Mouse (Mus musculus): ENCODE data around the gene Faf2. TPM values are rescaled to one million over a fixed set of nuclear protein-coding genes. Genes with fewer than 3 reads are reported as not detected.
A peak's percentile ranks its signal among the peaks of the same experiment; 100 is the strongest.

The Faf2 gene
- polyA plus RNA-seq, 1 experiment from 2014 or later = 64.9 TPM

- peak overlapping the region; percentile 82 for H3K4me2 ChIP-seq
- peak overlapping the region; percentile 93 for H3K27ac ChIP-seq (replicated peaks)
- H3K9ac ChIP-seq = peak overlapping the region; percentile 42
- no peaks in the 10 kb centered on the region for H3K27me3 ChIP-seq
- peaks cover 35% of the 10 kb centered on the region for H3K4me1 ChIP-seq (replicated peaks)
- H3K4me3 ChIP-seq = peak overlapping the region; percentile 96
- peak; percentile 83 for ATAC-seq (ENCODE audit: low FRiP score, low read depth)
- 17% methylated on average over 25 of the region's 26 CpGs for WGBS
- H3K9me3 ChIP-seq = no peaks in the 10 kb centered on the region
- no peaks in the 10 kb centered on the region for H3K36me3 ChIP-seq
These were observed 72.9 kb downstream of the Faf2 start for GRCm38 (mm10) chr13:54694348-54695060.

GRCm38 (mm10) chr13:54695479-54696230, 74.1 kb downstream of the Faf2 start:
- no peak for ATAC-seq (ENCODE audit: low FRiP score, low read depth)
- Histone ChIP-seq H3K4me2 (no peak overlapping the region), H3K4me1 (replicated peaks) (peaks cover 28% of the 10 kb centered on the region), H3K27ac (replicated peaks) (no peak overlapping the region), H3K9ac (no peak overlapping the region), H3K27me3 (no peaks in the 10 kb centered on the region), H3K4me3 (no peak overlapping the region), H3K36me3 (no peaks in the 10 kb centered on the region), H3K9me3 (no peaks in the 10 kb centered on the region)
- WGBS = 90% methylated on average over 11 of the region's 11 CpGs

- no peaks in the 10 kb centered on the region for H3K36me3 ChIP-seq
- WGBS = 53% methylated on average over 5 of the region's 5 CpGs
- no peak for ATAC-seq (ENCODE audit: low FRiP score, low read depth)
These were observed 79.7 kb downstream of the Faf2 start, which contains the start of gene Cdhr2 for GRCm38 (mm10) chr13:54701243-54701642. TSS of gene Cdhr2 (plus strand) at chr13:54701461.

GRCm38 (mm10) chr13:54702507-54702906, 80.9 kb downstream of the Faf2 start:
- H3K4me2 ChIP-seq = no peak overlapping the region
- no peak for ATAC-seq (ENCODE audit: low FRiP score, low read depth)
- H3K27ac ChIP-seq (replicated peaks) = no peak overlapping the region
- 62% methylated on average over 7 of the region's 7 CpGs for WGBS
- H3K27me3 ChIP-seq = no peaks in the 10 kb centered on the region
- H3K4me1 ChIP-seq (replicated peaks) = no peaks in the 10 kb centered on the region
- no peaks in the 10 kb centered on the region for H3K36me3 ChIP-seq
- H3K9ac ChIP-seq = no peak overlapping the region
- no peak overlapping the region for H3K4me3 ChIP-seq
- no peaks in the 10 kb centered on the region for H3K9me3 ChIP-seq

More at GRCm38 (mm10) chr13:54701243-54701642, 79.7 kb downstream of the Faf2 start, which contains the start of gene Cdhr2:
- no peaks in the 10 kb centered on the region for H3K27me3 ChIP-seq
- no peak within 1 kb of the TSS for H3K27ac ChIP-seq (replicated peaks)
- H3K4me2 ChIP-seq = no peak within 1 kb of the TSS
- H3K4me3 ChIP-seq = no peak within 1 kb of the TSS
- no peak within 1 kb of the TSS for H3K9ac ChIP-seq
- H3K4me1 ChIP-seq (replicated peaks) = no peaks in the 10 kb centered on the region
- no peaks in the 10 kb centered on the region for H3K9me3 ChIP-seq

- H3K9me3 ChIP-seq = no peaks in the 10 kb centered on the region
- no peak overlapping the region for H3K4me3 ChIP-seq
- H3K36me3 ChIP-seq = no peaks in the 10 kb centered on the region
- 51% methylated on average over 6 of the region's 6 CpGs for WGBS
- no peak overlapping the region for H3K9ac ChIP-seq
- H3K27me3 ChIP-seq = no peaks in the 10 kb centered on the region
- H3K4me2 ChIP-seq = no peak overlapping the region
- no peak for ATAC-seq (ENCODE audit: low FRiP score, low read depth)
- no peaks in the 10 kb centered on the region for H3K4me1 ChIP-seq (replicated peaks)
- no peak overlapping the region for H3K27ac ChIP-seq (replicated peaks)
These were observed 83.3 kb downstream of the Faf2 start for GRCm38 (mm10) chr13:54704890-54705289.

GRCm38 (mm10) chr13:54710866-54711265, 89.3 kb downstream of the Faf2 start:
- Histone ChIP-seq H3K9me3 (no peaks in the 10 kb centered on the region), H3K36me3 (no peaks in the 10 kb centered on the region), H3K27ac (replicated peaks) (no peak overlapping the region), H3K9ac (no peak overlapping the region), H3K4me3 (no peak overlapping the region), H3K4me2 (no peak overlapping the region), H3K27me3 (no peaks in the 10 kb centered on the region), H3K4me1 (replicated peaks) (no peaks in the 10 kb centered on the region)
- no peak for ATAC-seq (ENCODE audit: low FRiP score, low read depth)
- WGBS = 87% methylated on average over 3 of the region's 3 CpGs

Small RNA genes within 50 kb of the gene (microRNA-seq; reads per million reads assigned to microRNA genes)
- not detected for gene Gm24195

Other genes with a start within 250 kb of the Faf2 start
- gene Thoc3, start 152.9 kb upstream of the Faf2 start, polyA plus RNA-seq (2015; fragmentation: Nextera tagmentation; extraction: Ambion mirVana) = 97.1 and 102 TPM in 2 replicates
- gene Simc1, start 118.0 kb upstream of the Faf2 start, polyA plus RNA-seq (2015; fragmentation: Nextera tagmentation; extraction: Ambion mirVana) = 22.4 and 24.2 TPM in 2 replicates
- gene 4833439L19Rik, start 56.3 kb upstream of the Faf2 start, polyA plus RNA-seq (2015; fragmentation: Nextera tagmentation; extraction: Ambion mirVana) = 249 and 256 TPM in 2 replicates
- gene Arl10, start 46.8 kb upstream of the Faf2 start, polyA plus RNA-seq (2015; fragmentation: Nextera tagmentation; extraction: Ambion mirVana) = 105 and 111 TPM in 2 replicates
- gene Nop16, start 31.7 kb upstream of the Faf2 start, polyA plus RNA-seq (2015; fragmentation: Nextera tagmentation; extraction: Ambion mirVana) = 58.0 and 62.0 TPM in 2 replicates
- gene Higd2a, start 31.6 kb upstream of the Faf2 start, polyA plus RNA-seq (2015; fragmentation: Nextera tagmentation; extraction: Ambion mirVana) = 255 and 261 TPM in 2 replicates
- gene Cltb, start 10.4 kb upstream of the Faf2 start, polyA plus RNA-seq (2015; fragmentation: Nextera tagmentation; extraction: Ambion mirVana) = 206 and 226 TPM in 2 replicates
- gene Rnf44, start 72.1 kb downstream of the Faf2 start, polyA plus RNA-seq (2015; fragmentation: Nextera tagmentation; extraction: Ambion mirVana) = 90.7 and 91.5 TPM in 2 replicates
- gene Cdhr2, start 79.7 kb downstream of the Faf2 start, polyA plus RNA-seq (2015; fragmentation: Nextera tagmentation; extraction: Ambion mirVana) = 0.17 and 0.26 TPM in 2 replicates
- 24.8 and 33.9 TPM in 2 replicates for gene Gprin1, start 128.1 kb downstream of the Faf2 start, polyA plus RNA-seq (2015; fragmentation: Nextera tagmentation; extraction: Ambion mirVana)
- gene Sncb, start 144.8 kb downstream of the Faf2 start, polyA plus RNA-seq (2015; fragmentation: Nextera tagmentation; extraction: Ambion mirVana) = 77.2 and 95.2 TPM in 2 replicates
- gene Eif4e1b, start 162.2 kb downstream of the Faf2 start, polyA plus RNA-seq (2015; fragmentation: Nextera tagmentation; extraction: Ambion mirVana) = not detected in 2 replicates
- gene Tspan17, start 167.6 kb downstream of the Faf2 start, polyA plus RNA-seq (2015; fragmentation: Nextera tagmentation; extraction: Ambion mirVana) = 95.7 and 98.3 TPM in 2 replicates

Data from hindbrain, embryonic 15.5 days (tissue).